Mouse (Mus musculus) small intestine, adult 2 months (tissue): ENCODE data around the gene Lcn2. TPM values are rescaled to one million over a fixed set of nuclear protein-coding genes. Genes with fewer than 3 reads are reported as not detected.

Source experiments
- H3K27ac ChIP-seq: fragments of 200-500 bp; 2 replicates; pipeline ENCODE4 v1.5.1; 2012; ENCODE audit warnings: low read depth, low read length, control low read depth, inconsistent platforms; ENCODE audit not compliant: insufficient read depth
- H3K27me3 ChIP-seq: fragments of 200-500 bp; 2 replicates; pipeline ENCODE4 v1.6.1; 2012; ENCODE audit warnings: mild to moderate bottlenecking, moderate library complexity, low read length, inconsistent platforms; ENCODE audit not compliant: control insufficient read depth, insufficient read depth
- H3K36me3 ChIP-seq: fragments of 200-500 bp; 2 replicates; pipeline ENCODE4 v1.6.1; 2012; ENCODE audit warnings: mild to moderate bottlenecking, low read length, control low read depth, inconsistent platforms; ENCODE audit not compliant: control insufficient read depth, insufficient read depth
- H3K4me1 ChIP-seq: fragments of 200-500 bp; 2 replicates; pipeline ENCODE4 v1.6.1; 2012; ENCODE audit warnings: low read length, inconsistent platforms, mixed read lengths; ENCODE audit not compliant: control insufficient read depth, insufficient read depth, insufficient read length
- H3K4me3 ChIP-seq: fragments of 200-500 bp; 2 replicates; pipeline ENCODE4 v1.5.1; 2012; ENCODE audit warnings: low read depth, mild to moderate bottlenecking, control low read depth, inconsistent platforms, low read length, moderate library complexity
- CTCF ChIP-seq: fragments of 200-500 bp; IDR thresholded peaks from 2 replicates; pipeline ENCODE4 v1.5.1; 2012; ENCODE audit warnings: low read depth, mild to moderate bottlenecking, control low read depth, inconsistent platforms, low read length, moderate library complexity, mixed read lengths; ENCODE audit not compliant: insufficient replicate concordance, insufficient read length; ENCODE audit errors: extremely low read depth
- POLR2A ChIP-seq: fragments of 200-500 bp; IDR thresholded peaks from 2 replicates; pipeline ENCODE4 v1.6.1; 2012; ENCODE audit warnings: low read depth, mild to moderate bottlenecking, control low read depth, inconsistent platforms, low read length, moderate library complexity
- WGBS: fragments of 180-500 bp; shearing (Covaris S2); methylation state at CpG from one replicate; pipeline ENCODE4 v1.1.7; 2018; 5-methylcytosine and 5-hydroxymethylcytosine counted together
- polyA plus RNA-seq: library from polyadenylated mRNA; depleted of rRNA; stranded (reverse); fragments of >200 nt; gene quantifications from 2 replicates; pipeline ENCODE4 v1.2.3, GENCODE M21; 2012; rRNA removed

Lcn2 gene
- polyA plus RNA-seq, 1 experiment = 5.5 TPM

GRCm38 (mm10) chr2:32335888-32336287, 52.2 kb downstream of the Lcn2 start:
- H3K36me3 ChIP-seq = peaks cover 24% of the 10 kb centered on the region
- no peak overlapping the region for H3K4me3 ChIP-seq
- H3K27me3 ChIP-seq = no peaks in the 10 kb centered on the region
- 68% methylated on average over 15 of the region's 15 CpGs for WGBS
- no peak overlapping the region for H3K27ac ChIP-seq
- no peaks in the 10 kb centered on the region for H3K4me1 ChIP-seq
- TF ChIP-seq CTCF = no peak
- no peak for TF ChIP-seq POLR2A

Other genes with a start within 250 kb of the Lcn2 start
- gene Prrc2b, start 237.2 kb downstream of the Lcn2 start, polyA plus RNA-seq = 16.3 and 23.4 TPM in 2 replicates
- gene Pomt1, start 151.7 kb downstream of the Lcn2 start, polyA plus RNA-seq = 11.0 and 18.4 TPM in 2 replicates
- gene Uck1, start 128.1 kb downstream of the Lcn2 start, polyA plus RNA-seq = 39.0 and 64.9 TPM in 2 replicates
- 21.7 and 37.4 TPM in 2 replicates for gene Golga2, start 100.9 kb downstream of the Lcn2 start, polyA plus RNA-seq
- gene Swi5, start 100.2 kb downstream of the Lcn2 start, polyA plus RNA-seq = 44.8 and 65.3 TPM in 2 replicates
- 121 and 275 TPM in 2 replicates for gene Ciz1, start 35.9 kb downstream of the Lcn2 start, polyA plus RNA-seq
- gene Dnm1, start 34.9 kb downstream of the Lcn2 start, polyA plus RNA-seq = 248 and 480 TPM in 2 replicates
- 117 and 134 TPM in 2 replicates for gene 1110008P14Rik, start 6.3 kb downstream of the Lcn2 start, polyA plus RNA-seq
- gene Ptges2, start 7.6 kb upstream of the Lcn2 start, polyA plus RNA-seq = 22.3 and 32.6 TPM in 2 replicates
- 2.4 and 4.4 TPM in 2 replicates for gene Naif1, start 62.2 kb upstream of the Lcn2 start, polyA plus RNA-seq
- gene Slc25a25, start 63.2 kb upstream of the Lcn2 start, polyA plus RNA-seq = 12.5 and 27.0 TPM in 2 replicates
- 55.2 and 96.2 TPM in 2 replicates for gene Fam102a, start 147.1 kb upstream of the Lcn2 start, polyA plus RNA-seq
- 49.3 and 87.5 TPM in 2 replicates for gene Dpm2, start 182.6 kb upstream of the Lcn2 start, polyA plus RNA-seq
- 0.15 and 0.25 TPM in 2 replicates for gene Pip5kl1, start 186.5 kb upstream of the Lcn2 start, polyA plus RNA-seq
- gene 9430097D07Rik, start 187.4 kb upstream of the Lcn2 start, polyA plus RNA-seq = not detected in 2 replicates
- gene St6galnac4, start 198.8 kb upstream of the Lcn2 start, polyA plus RNA-seq = 9.1 and 9.6 TPM in 2 replicates
- gene St6galnac6, start 211.5 kb upstream of the Lcn2 start, polyA plus RNA-seq = 12.5 and 18.2 TPM in 2 replicates
- gene Ak1, start 233.5 kb upstream of the Lcn2 start, polyA plus RNA-seq = 3.4 and 3.7 TPM in 2 replicates